Mouse (Mus musculus): ENCODE measurements around the gene Spred2.

The Spred2 gene

GRCm38 (mm10) chr11:20066106-20066505 lies 141.9 kb downstream of the Spred2 start:
- POLR2A ChIA-PET: interaction anchor here in 3 of 4 experiments (0.6 to 3.6 kb wide), 16 partner anchors 9 to 401 kb away, joined by 3 to 17 read pairs (median 4); no protein-coding TSS in a partner anchor
- CTCF ChIA-PET: no interaction called here

DNA sequence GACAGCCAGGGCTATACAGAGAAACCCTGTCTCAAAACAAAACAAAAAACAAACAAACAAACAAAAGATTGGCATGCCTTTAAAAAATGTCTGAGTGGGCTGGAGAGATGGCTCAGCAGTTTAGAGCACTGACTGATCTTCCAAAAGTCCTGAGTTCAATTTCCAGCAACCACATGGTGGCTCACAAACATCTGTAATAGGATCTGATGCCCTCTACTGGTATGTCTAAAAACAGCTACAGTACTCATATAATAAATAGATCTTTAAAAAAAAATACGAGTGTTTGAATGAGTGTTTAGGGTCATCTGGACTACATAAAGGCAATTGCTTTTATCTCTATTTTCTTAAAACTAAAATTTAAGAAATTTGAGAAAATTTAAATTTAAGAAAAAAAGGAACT lies 143.3 kb downstream of the Spred2 start:
- CTCF ChIA-PET: interaction anchor here (0.5 to 1.5 kb wide), 14 partner anchors 8 to 247 kb away, joined by 3 to 5 read pairs (median 3); no protein-coding TSS in a partner anchor
- POLR2A ChIA-PET: interaction anchor here in 2 of 4 experiments (0.9 to 3.6 kb wide), 16 partner anchors 8 to 399 kb away, joined by 3 to 17 read pairs (median 3); no protein-coding TSS in a partner anchor

DNA sequence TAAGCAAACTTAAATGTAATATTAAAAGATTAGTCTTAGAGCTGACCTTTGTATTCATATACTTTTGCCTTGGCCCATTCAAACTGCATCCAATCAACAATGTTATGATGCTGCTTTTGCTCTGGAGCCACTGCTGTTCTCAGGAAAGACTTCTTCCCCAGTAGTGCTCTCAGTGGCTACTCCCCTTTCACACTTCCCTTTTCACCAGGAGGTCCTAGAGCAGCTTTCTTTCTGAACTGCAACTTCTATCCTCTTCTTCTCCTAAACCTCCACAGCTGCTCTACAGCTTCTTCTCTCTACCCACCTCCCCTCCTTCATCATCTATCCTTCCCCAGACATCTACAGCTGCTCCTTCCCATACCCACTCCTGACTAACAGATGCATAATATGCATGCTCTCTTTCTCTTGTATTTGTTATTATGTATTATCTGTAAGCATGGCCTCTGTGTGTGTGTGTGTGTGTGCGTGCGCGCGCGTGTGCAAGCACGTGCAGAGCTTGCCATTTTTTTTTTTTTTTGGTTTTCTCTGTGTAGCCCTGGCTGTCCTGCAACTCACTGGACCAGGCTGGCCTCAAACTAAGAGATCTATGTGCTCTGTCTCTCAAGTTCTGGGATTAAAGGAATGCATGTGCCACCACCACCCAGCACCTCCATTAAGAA lies 144.3 kb downstream of the Spred2 start:
- CTCF ChIA-PET: interaction anchor here (0.6 to 1.5 kb wide), 8 partner anchors 8 to 239 kb away, joined by 3 to 9 read pairs (median 4); partner anchors contain the start of gene Cep68 (in 1 of the 4)
- POLR2A ChIA-PET: interaction anchor here in 2 of 4 experiments (0.8 to 3.6 kb wide), 11 partner anchors 9 to 233 kb away, joined by 3 to 17 read pairs (median 3); no protein-coding TSS in a partner anchor

DNA sequence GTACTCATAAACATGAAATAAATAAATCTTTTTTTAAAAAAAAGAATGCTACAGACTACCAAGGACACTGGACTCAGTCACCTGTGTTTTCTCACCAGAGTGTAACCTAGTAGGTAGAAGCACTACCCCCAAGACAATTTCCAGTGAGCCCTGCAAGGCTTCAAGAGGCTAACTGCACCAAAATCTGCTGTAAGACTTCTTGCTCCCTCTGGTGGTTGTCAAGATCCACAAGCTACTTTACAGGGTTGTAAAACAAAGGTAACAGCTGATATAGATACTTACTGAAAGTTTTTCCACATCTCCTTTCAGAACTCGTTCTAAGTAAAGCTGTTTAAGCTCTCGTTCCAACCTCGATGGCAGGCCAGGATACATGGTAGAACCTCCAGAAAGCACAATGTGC lies 148.0 kb downstream of the Spred2 start:
- CTCF ChIA-PET: interaction anchor here (0.6 to 2.3 kb wide), 27 partner anchors 8 to 249 kb away, joined by 3 to 11 read pairs (median 3); partner anchors contain the start of gene Spred2 (in 1 of the 4)
- POLR2A ChIA-PET: interaction anchor here in 3 of 4 experiments (0.5 to 2.9 kb wide), 18 partner anchors 9 to 895 kb away, joined by 3 to 17 read pairs (median 3); partner anchors contain the start of genes Actr2 (in 2 of the 3) and Rab1a (in 1 of the 3)

GRCm38 (mm10) chr11:20072826-20073225 lies 148.7 kb downstream of the Spred2 start:
- ChIA-PET POLR2A (interaction anchor here in 2 of 4 experiments (0.5 to 2.9 kb wide), 15 partner anchors 9 to 242 kb away, joined by 3 to 17 read pairs (median 3); partner anchors contain the start of genes Actr2 (in 1 of the 2) and Rab1a (in 1 of the 2)), CTCF (interaction anchor here (0.6 to 2.3 kb wide), 22 partner anchors 9 to 250 kb away, joined by 3 to 11 read pairs (median 4); partner anchors contain the start of gene Spred2 (in 1 of the 4))

Data from embryonic stem cell, embryonic (primary cell).